Mouse (Mus musculus) myocyte (in vitro differentiated cells): Measurements from ENCODE around the gene Bpifb4. TPM values are rescaled to one million over a fixed set of nuclear protein-coding genes. Genes with fewer than 3 reads are reported as not detected.

Experiments
- H3K27me3 ChIP-seq: one replicate; pipeline ENCODE4 v1.6.1; 2011; ENCODE audit not compliant: control insufficient read depth, insufficient read depth, insufficient read length
- H3K36me3 ChIP-seq: one replicate; pipeline ENCODE4 v1.6.1; 2011; ENCODE audit not compliant: control insufficient read depth, insufficient read depth
- H3K4me2 ChIP-seq: one replicate; pipeline ENCODE4 v1.6.1; 2011; ENCODE audit warnings: low read depth, control low read depth
- H3K4me3 ChIP-seq: one replicate; pipeline ENCODE4 v1.5.1; 2011; ENCODE audit warnings: mild to moderate bottlenecking, control low read depth, moderate library complexity
- H3K79me2 ChIP-seq: one replicate; pipeline ENCODE4 v1.6.1; 2011; ENCODE audit not compliant: control insufficient read depth, insufficient read depth
- H3ac ChIP-seq: one replicate; pipeline ENCODE4 v1.6.1; 2011; ENCODE audit not compliant: control insufficient read depth, insufficient read length
- CEBPB ChIP-seq: IDR thresholded peaks from 2 replicates; pipeline ENCODE4 v1.6.1; 2011; ENCODE audit warnings: mild to moderate bottlenecking, moderate library complexity; ENCODE audit not compliant: poor library complexity, insufficient read depth, severe bottlenecking
- E2F4 ChIP-seq: IDR thresholded peaks from one replicate; pipeline ENCODE4 v1.6.1; 2011; ENCODE audit warnings: mild to moderate bottlenecking, control low read depth, moderate library complexity; ENCODE audit not compliant: insufficient read depth
- MAX ChIP-seq: IDR thresholded peaks from one replicate; pipeline ENCODE4 v1.6.1; 2011; ENCODE audit warnings: low read depth, mild to moderate bottlenecking, control low read depth
- MYOD1 ChIP-seq, 3 experiments: IDR thresholded peaks; one replicate each; pipeline ENCODE4 v1.6.1; 2011; ENCODE audit warnings: control low read depth in 2 of 3, low read depth in 2 of 3, mild to moderate bottlenecking in 2 of 3, moderate library complexity in 1 of 3; ENCODE audit not compliant: insufficient read length in 2 of 3, control insufficient read depth in 1 of 3
- MYOG ChIP-seq, 3 experiments: IDR thresholded peaks; one replicate each; pipeline ENCODE4 v1.6.1; 2011; ENCODE audit warnings: control low read depth in 2 of 3, low read depth in 2 of 3, mild to moderate bottlenecking in 2 of 3; ENCODE audit not compliant: insufficient read length in 2 of 3, control insufficient read depth in 1 of 3, insufficient read depth in 1 of 3
- POLR2A ChIP-seq: IDR thresholded peaks from one replicate; pipeline ENCODE4 v1.6.1; 2011; ENCODE audit warnings: low read depth, mild to moderate bottlenecking, control low read depth, moderate library complexity; ENCODE audit not compliant: insufficient read length
- POLR2AphosphoS2 ChIP-seq: IDR thresholded peaks from one replicate; pipeline ENCODE4 v1.6.1; 2011; ENCODE audit warnings: low read depth, control low read depth; ENCODE audit not compliant: insufficient read length
- REST ChIP-seq: IDR thresholded peaks from one replicate; pipeline ENCODE4 v1.6.1; 2011; ENCODE audit warnings: mild to moderate bottlenecking, control low read depth, moderate library complexity; ENCODE audit not compliant: insufficient read depth, insufficient read length
- SRF ChIP-seq: IDR thresholded peaks from one replicate; pipeline ENCODE4 v1.6.1; 2011; ENCODE audit warnings: low read depth; ENCODE audit not compliant: control insufficient read depth, insufficient read length
- TCF12 ChIP-seq: IDR thresholded peaks from one replicate; pipeline ENCODE4 v1.6.1; 2011; ENCODE audit warnings: mild to moderate bottlenecking, control low read depth; ENCODE audit not compliant: poor library complexity, insufficient read depth, severe bottlenecking
- TCF3 ChIP-seq: IDR thresholded peaks from one replicate; pipeline ENCODE4 v1.6.1; 2011; ENCODE audit warnings: low read depth, control low read depth; ENCODE audit not compliant: insufficient read length
- USF1 ChIP-seq: IDR thresholded peaks from one replicate; pipeline ENCODE4 v1.6.1; 2011; ENCODE audit warnings: low read depth, mild to moderate bottlenecking, control low read depth, moderate library complexity
- polyA plus RNA-seq: library from polyadenylated mRNA; unstranded; fragments of >200 nt; fragmentation: generic; extraction: Trizol; gene quantifications from one replicate; pipeline ENCODE4 v1.2.1, GENCODE M21; 2012; ENCODE audit warnings: missing spikeins

Gene Bpifb4
- polyA plus RNA-seq, 1 experiment, result not detected

- H3K36me3 ChIP-seq, result no peaks in the 10 kb centered on the region
- no peak overlapping the region for H3ac ChIP-seq
- H3K27me3 ChIP-seq, result no peaks in the 10 kb centered on the region
- TF ChIP-seq CEBPB (no peak), MAX (no peak)
- H3K79me2 ChIP-seq, result no peaks in the 10 kb centered on the region
- H3K4me2 ChIP-seq, result no peak overlapping the region
- no peak overlapping the region for H3K4me3 ChIP-seq
Measured at GRCm38 (mm10) chr2:153963334-153963733, 25.3 kb downstream of the Bpifb4 start.

GRCm38 (mm10) chr2:153970221-153970620 is 32.2 kb downstream of the Bpifb4 start:
- no peak overlapping the region for H3ac ChIP-seq
- TF ChIP-seq MYOG (IDR thresholded peaks at IDR 0.05; ENCODE audit: control insufficient read depth in 1 of 3, insufficient read depth in 1 of 3, insufficient read length in 2 of 3, low read depth in 2 of 3) (no peak), CEBPB (no peak), TCF12 (no peak), MYOD1 (IDR thresholded peaks at IDR 0.05; ENCODE audit: control insufficient read depth in 1 of 3, insufficient read length in 2 of 3, low read depth in 2 of 3) (no peak), TCF3 (no peak), POLR2AphosphoS2 (no peak), SRF (no peak), REST (no peak), POLR2A (no peak), E2F4 (no peak), USF1 (no peak), MAX (no peak)
- no peak overlapping the region for H3K4me2 ChIP-seq
- no peaks in the 10 kb centered on the region for H3K79me2 ChIP-seq
- H3K27me3 ChIP-seq, result no peaks in the 10 kb centered on the region
- no peak overlapping the region for H3K4me3 ChIP-seq
- H3K36me3 ChIP-seq, result no peaks in the 10 kb centered on the region

- TF ChIP-seq CEBPB, result no peak
- no peak for TF ChIP-seq E2F4
- no peak for TF ChIP-seq REST
- no peak for TF ChIP-seq TCF12
- TF ChIP-seq MYOG (IDR thresholded peaks at IDR 0.05; ENCODE audit: control insufficient read depth in 1 of 3, insufficient read depth in 1 of 3, insufficient read length in 2 of 3, low read depth in 2 of 3), result no peak
- TF ChIP-seq MYOD1 (IDR thresholded peaks at IDR 0.05; ENCODE audit: control insufficient read depth in 1 of 3, insufficient read length in 2 of 3, low read depth in 2 of 3), result no peak
- no peak for TF ChIP-seq POLR2A
- no peak for TF ChIP-seq USF1
- no peak for TF ChIP-seq MAX
- no peak for TF ChIP-seq SRF
- no peak for TF ChIP-seq TCF3
- no peaks in the 10 kb centered on the region for H3K79me2 ChIP-seq
- H3K4me2 ChIP-seq, result no peak within 1 kb of the TSS
- H3K36me3 ChIP-seq, result no peaks in the 10 kb centered on the region
- no peaks in the 10 kb centered on the region for H3K27me3 ChIP-seq
- H3K4me3 ChIP-seq, result no peak within 1 kb of the TSS
- no peak within 1 kb of the TSS for H3ac ChIP-seq
Measured at GRCm38 (mm10) chr2:153974582-153974981, 36.6 kb downstream of the Bpifb4 start, which contains the start of gene Bpifa6. TSS of gene Bpifa6 (plus strand) at chr2:153974945.

DNA sequence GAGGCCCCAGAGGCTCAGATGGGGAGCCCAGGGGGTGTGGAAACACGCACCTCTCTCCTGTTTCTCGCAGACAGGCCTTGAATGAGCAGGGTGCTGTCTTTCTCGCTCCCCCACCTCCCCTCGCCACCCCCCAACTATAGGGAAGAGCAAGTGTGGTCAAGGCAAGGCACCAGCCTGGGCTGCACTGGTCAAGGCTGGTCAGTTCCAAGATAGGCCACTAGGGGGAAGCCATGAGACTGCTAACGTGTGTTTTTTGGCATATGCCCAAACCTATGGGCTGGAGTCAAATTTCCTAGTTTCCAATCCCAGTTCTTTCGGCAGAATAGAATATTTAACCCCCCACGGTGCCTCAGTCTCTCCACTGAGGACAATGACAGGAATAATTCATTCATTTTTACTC is 57.8 kb downstream of the Bpifb4 start:
- H3K27me3 ChIP-seq, result no peaks in the 10 kb centered on the region
- no peaks in the 10 kb centered on the region for H3K79me2 ChIP-seq
- H3ac ChIP-seq, result no peak overlapping the region
- H3K4me2 ChIP-seq, result no peak overlapping the region
- no peak for TF ChIP-seq USF1
- no peak for TF ChIP-seq REST
- TF ChIP-seq TCF3, result no peak
- TF ChIP-seq SRF, result no peak
- H3K4me3 ChIP-seq, result no peak overlapping the region
- no peaks in the 10 kb centered on the region for H3K36me3 ChIP-seq

GRCm38 (mm10) chr2:154000501-154000900 is 62.5 kb downstream of the Bpifb4 start:
- Histone ChIP-seq H3K79me2 (no peaks in the 10 kb centered on the region), H3ac (no peak overlapping the region), H3K27me3 (no peaks in the 10 kb centered on the region), H3K36me3 (no peaks in the 10 kb centered on the region), H3K4me2 (no peak overlapping the region), H3K4me3 (no peak overlapping the region)
- no peak for TF ChIP-seq REST

DNA sequence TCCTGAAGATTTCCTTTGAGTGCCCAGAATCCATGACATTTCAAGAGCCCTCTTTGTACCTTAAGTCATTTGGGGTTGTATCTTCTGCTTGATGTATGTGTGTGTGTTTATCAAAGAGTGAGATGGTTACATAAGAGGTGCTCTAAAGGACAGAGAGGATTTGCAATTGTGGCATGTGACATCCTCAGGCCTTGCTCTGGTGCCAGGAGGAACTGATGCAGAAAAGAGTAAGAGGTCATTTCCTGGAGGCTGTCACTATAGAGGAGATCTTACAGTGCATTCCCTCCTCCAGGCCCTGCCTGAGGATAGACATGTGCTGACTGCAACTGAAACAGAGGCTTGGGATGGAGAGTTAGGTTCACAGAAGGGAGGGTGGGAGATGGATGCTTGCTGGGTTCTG is 63.0 kb downstream of the Bpifb4 start:
- Histone ChIP-seq H3K4me2 (no peak overlapping the region), H3K79me2 (no peaks in the 10 kb centered on the region), H3ac (no peak overlapping the region), H3K27me3 (no peaks in the 10 kb centered on the region), H3K4me3 (no peak overlapping the region), H3K36me3 (no peaks in the 10 kb centered on the region)
- TF ChIP-seq SRF (no peak), MYOD1 (IDR thresholded peaks at IDR 0.05; ENCODE audit: control insufficient read depth in 1 of 3, insufficient read length in 2 of 3, low read depth in 2 of 3) (no peak), E2F4 (no peak), MAX (no peak)
